ENCODE assay signal across 12 mouse cellular contexts in genomic region chr14:76817189-76817772, GRCm38 (mm10).
A peak's percentile ranks its signal among the peaks of the same experiment; 100 is the strongest.
DNase-seq lines count a peak whose midpoint lies in the region; ATAC-seq and TF ChIP-seq lines count a peak whose summit lies in the region.
"Had no signal": no experiment of that assay in that cellular context is flagged by ENCODE, and none has a peak within 500 bp of the region (broad histone marks: within the 10 kb centered on the region; RNA-seq: fewer than 3 reads in every experiment).

No protein-coding gene starts in this region.

- H3K36me3 ChIP-seq in lung, embryonic 16.5 days (ENCODE audit: control insufficient read depth, insufficient read depth, low read length) = no peaks in the 10 kb centered on the region
- no peaks in the 10 kb centered on the region for H3K36me3 ChIP-seq in midbrain, postnatal 0 days (ENCODE audit: insufficient read depth, low read length)
- H3K36me3 ChIP-seq: G1E had no signal

- no peaks in the 10 kb centered on the region for H3K9me3 ChIP-seq in lung, embryonic 16.5 days (ENCODE audit: control insufficient read depth, low read length)
- H3K9me3 ChIP-seq in midbrain, postnatal 0 days (ENCODE audit: low read length) = no peaks in the 10 kb centered on the region

- H3K4me3 ChIP-seq in lung, embryonic 16.5 days (ENCODE audit: low read length) = no peak overlapping the region
- H3K4me3 ChIP-seq in midbrain, postnatal 0 days (ENCODE audit: low read depth, low read length) = no peak overlapping the region

- no peak overlapping the region for H3K9ac ChIP-seq in lung, embryonic 16.5 days (ENCODE audit: low read length)
- no peak overlapping the region for H3K9ac ChIP-seq in midbrain, postnatal 0 days (replicated peaks; ENCODE audit: low read length, poor library complexity, severe bottlenecking)

- WGBS in lung, embryonic 16.5 days = 63% methylated on average over 5 of the region's 5 CpGs
- 70% methylated on average over 5 of the region's 5 CpGs for WGBS in midbrain, postnatal 0 days

- no peak for TF ChIP-seq CTCF in midbrain, postnatal 0 days (IDR thresholded peaks at IDR 0.05)

- H3K4me2 ChIP-seq in lung, embryonic 16.5 days (ENCODE audit: low read depth, low read length) = no peak overlapping the region
- H3K4me2 ChIP-seq in midbrain, postnatal 0 days (ENCODE audit: low read depth, low read length, poor library complexity, severe bottlenecking) = no peak overlapping the region

- H3K4me1 ChIP-seq in lung, embryonic 16.5 days (replicated peaks; ENCODE audit: control insufficient read depth, insufficient read depth, low read length) = peaks cover 34% of the 10 kb centered on the region
- peaks cover 4% of the 10 kb centered on the region; the same call in 1 of the 2 replicates for H3K4me1 ChIP-seq in midbrain, postnatal 0 days (ENCODE audit: insufficient read depth, low read length)

- no peaks in the 10 kb centered on the region for H3K27me3 ChIP-seq in lung, embryonic 16.5 days (ENCODE audit: control insufficient read depth, insufficient read depth, low read depth, low read length)
- H3K27me3 ChIP-seq in midbrain, postnatal 0 days (ENCODE audit: insufficient read depth, low read length) = no peaks in the 10 kb centered on the region

- peak; percentile 19 to 66 for DNase-seq in adrenal gland, adult (ENCODE audit: inconsistent age in 2 of 2, low spot score in 1 of 2)
- DNase-seq in adrenal gland, adult 18-20 months (ENCODE audit: low spot score in 2 of 2) = no peak
- peak; percentile 2 for DNase-seq in 3T3-L1 (ENCODE audit: low read depth, low spot score)
- peak; percentile 74 to 87 for DNase-seq in kidney, adult 8-10 months
- DNase-seq in midbrain, postnatal 0 days (ENCODE audit: low spot score) = no peak
- DNase-seq in layer of hippocampus, adult 9-11 months = no peak
- DNase-seq: gastrocnemius, postnatal 14 days; heart, postnatal 4 days; thymus, postnatal 25 days had no signal

- peak overlapping the region; percentile 84 for H3K27ac ChIP-seq in lung, embryonic 16.5 days (ENCODE audit: low read length)
- H3K27ac ChIP-seq in midbrain, postnatal 0 days (ENCODE audit: low read depth, low read length) = no peak overlapping the region

- no peak for ATAC-seq in lung, embryonic 16.5 days (ENCODE audit: low read depth)
- no peak for ATAC-seq in midbrain, postnatal 0 days (ENCODE audit: low FRiP score)
- ATAC-seq in erythroid progenitor cell, adult 5-6 weeks (replicated peaks; ENCODE audit: low FRiP score, poor library complexity, severe bottlenecking) = no peak

Comparison
In these comparisons a context has a peak if more than half of its experiments do, and no peak if none do; other contexts are left out.
1. DNase-seq: peak in adrenal gland, adult (2 of 2), 3T3-L1 (single experiment) and kidney, adult 8-10 months (2 of 2); none in adrenal gland, adult 18-20 months (0 of 2), midbrain, postnatal 0 days (single experiment) and layer of hippocampus, adult 9-11 months (single experiment).